Mouse (Mus musculus) forebrain, embryonic 11.5 days (tissue): ENCODE data around the gene Ros1. TPM values are rescaled to one million over a fixed set of nuclear protein-coding genes. Genes with fewer than 3 reads are reported as not detected.

Experiments used
- ATAC-seq: fragments of 200-750 bp; cut with Nextera tagmentation; replicated peaks from 2 replicates; pipeline ENCODE4 v1.8.0; 2017; ENCODE audit warnings: moderate TSS enrichment; ENCODE audit not compliant: low FRiP score
- DNase-seq: peaks from one replicate; pipeline ENCODE4 v3.0.0-alpha.2; 2017; ENCODE audit warnings: low spot score
- H3K27ac ChIP-seq: fragments of 300-500 bp; sonication (generic); 2 replicates; pipeline ENCODE4 v1.5.1; 2014; ENCODE audit warnings: low read depth, low read length
- H3K27me3 ChIP-seq: fragments of 300-500 bp; sonication (generic); 2 replicates; pipeline ENCODE4 v1.6.1; 2014; ENCODE audit warnings: mild to moderate bottlenecking, low read length, mixed read lengths; ENCODE audit not compliant: control insufficient read depth, insufficient read depth
- H3K36me3 ChIP-seq: fragments of 300-500 bp; sonication (generic); 2 replicates; pipeline ENCODE4 v1.6.1; 2014; ENCODE audit warnings: mild to moderate bottlenecking, low read length, moderate library complexity, mixed read lengths; ENCODE audit not compliant: control insufficient read depth, insufficient read depth
- H3K4me1 ChIP-seq: fragments of 300-500 bp; sonication (generic); replicated peaks from 2 replicates; pipeline ENCODE4 v1.6.1; 2014; ENCODE audit warnings: low read length, mixed read lengths; ENCODE audit not compliant: control insufficient read depth, insufficient read depth
- H3K4me2 ChIP-seq: fragments of 300-500 bp; sonication (generic); 2 replicates; pipeline ENCODE4 v1.6.1; 2014; ENCODE audit warnings: low read depth, mild to moderate bottlenecking, low read length, moderate library complexity, mixed read lengths; ENCODE audit not compliant: severe bottlenecking
- H3K4me3 ChIP-seq: fragments of 300-500 bp; sonication (generic); 2 replicates; pipeline ENCODE4 v1.5.1; 2014; ENCODE audit warnings: low read depth, low read length
- H3K9ac ChIP-seq: fragments of 300-500 bp; sonication (generic); 2 replicates; pipeline ENCODE4 v1.6.1; 2014; ENCODE audit warnings: low read length
- H3K9me3 ChIP-seq: fragments of 300-500 bp; sonication (generic); 2 replicates; pipeline ENCODE4 v1.6.1; 2016; ENCODE audit warnings: low read length, mixed read lengths; ENCODE audit not compliant: control insufficient read depth
- WGBS: fragments of 180-500 bp; shearing (Covaris S2); extraction: QIAGEN DNeasy Blood & Tissue Kit; methylation state at CpG from one replicate; pipeline ENCODE4 v1.1.7; 2014; 5-methylcytosine and 5-hydroxymethylcytosine counted together
- polyA plus RNA-seq: library from polyadenylated mRNA; unstranded; fragments of >200 nt; fragmentation: Nextera tagmentation; extraction: Ambion mirVana; gene quantifications from 2 replicates; pipeline ENCODE4 v1.2.1, GENCODE M21; 2014

Gene Ros1
- polyA plus RNA-seq, 1 experiment from 2014 or later: not detected

DNA sequence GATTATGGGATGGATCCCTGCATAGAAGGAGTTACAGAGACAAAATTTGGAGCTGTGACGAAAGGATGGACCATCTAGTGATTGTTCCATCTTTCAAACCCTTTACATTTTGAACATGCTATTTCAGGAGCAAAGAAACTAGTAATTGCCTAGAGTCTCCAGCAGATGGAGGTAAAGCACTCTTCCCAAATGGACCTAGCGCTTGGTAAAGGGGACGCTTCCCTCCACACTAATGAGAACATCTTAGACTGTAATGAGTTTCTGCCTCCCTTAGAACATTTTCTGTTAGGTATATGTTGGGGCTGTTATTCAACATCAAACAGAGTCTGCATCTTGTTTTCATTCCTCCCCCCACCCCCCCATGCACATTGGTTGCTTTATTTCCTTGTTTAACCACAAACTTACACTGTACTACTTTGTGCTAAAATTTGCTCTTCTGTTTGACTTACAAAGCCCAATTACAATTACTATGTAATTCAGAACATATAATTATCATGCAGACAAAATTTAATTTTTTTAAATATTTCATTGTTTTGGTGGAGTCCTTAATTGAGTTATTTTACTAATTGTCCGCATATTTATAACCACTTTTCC lies 88.8 kb downstream of the Ros1 start:
- peak; percentile 82 for ATAC-seq
- Histone ChIP-seq H3K4me2 (no peak overlapping the region), H3K36me3 (no peaks in the 10 kb centered on the region), H3K4me3 (no peak overlapping the region), H3K9ac (no peak overlapping the region), H3K9me3 (no peaks in the 10 kb centered on the region), H3K4me1 (no peaks in the 10 kb centered on the region), H3K27me3 (no peaks in the 10 kb centered on the region), H3K27ac (no peak overlapping the region)
- no peak for DNase-seq
- 38% methylated on average over 4 of the region's 4 CpGs for WGBS

DNA sequence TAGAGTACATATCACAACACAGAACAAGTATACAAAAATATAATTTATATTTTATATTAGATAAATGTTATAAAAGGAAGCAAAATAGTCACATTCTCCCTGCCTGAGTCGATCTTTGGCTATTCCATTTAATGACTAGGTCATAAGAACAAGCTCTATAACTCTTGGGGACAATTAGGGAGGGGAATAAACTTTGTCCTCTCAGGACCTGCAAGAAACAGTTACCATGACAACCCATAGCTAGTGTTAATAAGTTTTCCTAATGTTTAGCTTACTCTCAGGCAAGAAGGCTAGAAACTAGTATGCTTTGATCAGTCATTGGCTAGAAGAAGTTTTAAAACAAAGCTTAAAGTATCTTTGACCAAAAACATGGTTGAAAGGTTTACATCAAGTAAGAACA lies 93.8 kb downstream of the Ros1 start:
- ATAC-seq (no peak), DNase-seq (no peak)
- Histone ChIP-seq H3K9ac (no peak overlapping the region), H3K4me3 (no peak overlapping the region), H3K9me3 (no peaks in the 10 kb centered on the region), H3K4me1 (no peaks in the 10 kb centered on the region), H3K27me3 (no peaks in the 10 kb centered on the region), H3K4me2 (no peak overlapping the region), H3K36me3 (no peaks in the 10 kb centered on the region), H3K27ac (no peak overlapping the region)
- 80% methylated on average over 1 of the region's 1 CpGs for WGBS

DNA sequence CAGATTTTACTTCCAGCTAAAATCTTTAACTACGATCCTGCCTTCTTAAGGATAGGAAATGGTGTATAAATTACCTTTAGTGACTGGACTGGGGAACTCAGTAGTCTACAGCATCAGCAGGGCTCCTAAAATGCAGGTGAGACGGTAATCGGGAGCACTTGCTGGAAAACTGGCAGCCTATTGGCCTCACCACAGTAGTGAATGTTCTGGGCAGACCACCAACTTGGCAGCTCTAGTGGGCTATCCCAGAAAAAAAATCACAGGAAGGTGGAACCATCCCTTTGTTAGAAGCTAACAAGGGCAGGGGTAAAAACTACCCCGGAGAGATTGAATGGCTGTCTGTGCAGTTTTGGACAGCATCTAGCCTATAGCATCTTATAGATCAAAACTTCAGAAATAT lies 102.9 kb downstream of the Ros1 start:
- H3K27me3 ChIP-seq: no peaks in the 10 kb centered on the region
- 93% methylated on average over 4 of the region's 4 CpGs for WGBS
- ATAC-seq (no peak), DNase-seq (no peak)
- no peaks in the 10 kb centered on the region for H3K36me3 ChIP-seq
- no peak overlapping the region for H3K27ac ChIP-seq
- H3K9me3 ChIP-seq: no peaks in the 10 kb centered on the region
- H3K9ac ChIP-seq: no peak overlapping the region
- H3K4me1 ChIP-seq: no peaks in the 10 kb centered on the region
- H3K4me2 ChIP-seq: no peak overlapping the region
- no peak overlapping the region for H3K4me3 ChIP-seq

DNA sequence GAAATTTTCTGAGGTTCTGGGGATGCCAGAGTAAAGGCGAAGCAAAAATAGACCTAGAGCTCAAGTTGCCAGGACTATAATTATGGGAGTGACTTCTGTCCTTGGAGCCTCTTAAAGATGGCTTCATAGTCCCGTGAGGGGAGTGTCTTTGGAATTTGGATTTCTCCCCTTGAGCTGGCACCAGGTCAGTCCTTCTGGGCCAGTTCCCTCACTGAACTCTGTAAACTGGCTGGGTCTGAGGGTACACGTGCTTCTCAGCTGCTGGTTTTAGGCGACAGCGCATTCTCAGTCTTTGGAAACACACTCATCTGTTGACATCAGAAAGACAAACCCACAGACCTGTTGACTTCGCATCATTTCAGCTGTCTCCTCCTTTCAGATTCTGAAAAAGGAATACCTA lies 108.4 kb downstream of the Ros1 start:
- ATAC-seq: no peak
- Histone ChIP-seq H3K27ac (no peak overlapping the region), H3K4me1 (no peaks in the 10 kb centered on the region), H3K36me3 (no peaks in the 10 kb centered on the region), H3K4me2 (no peak overlapping the region), H3K4me3 (no peak overlapping the region), H3K27me3 (no peaks in the 10 kb centered on the region), H3K9me3 (no peaks in the 10 kb centered on the region), H3K9ac (no peak overlapping the region)
- DNase-seq: no peak
- 91% methylated on average over 6 of the region's 6 CpGs for WGBS

DNA sequence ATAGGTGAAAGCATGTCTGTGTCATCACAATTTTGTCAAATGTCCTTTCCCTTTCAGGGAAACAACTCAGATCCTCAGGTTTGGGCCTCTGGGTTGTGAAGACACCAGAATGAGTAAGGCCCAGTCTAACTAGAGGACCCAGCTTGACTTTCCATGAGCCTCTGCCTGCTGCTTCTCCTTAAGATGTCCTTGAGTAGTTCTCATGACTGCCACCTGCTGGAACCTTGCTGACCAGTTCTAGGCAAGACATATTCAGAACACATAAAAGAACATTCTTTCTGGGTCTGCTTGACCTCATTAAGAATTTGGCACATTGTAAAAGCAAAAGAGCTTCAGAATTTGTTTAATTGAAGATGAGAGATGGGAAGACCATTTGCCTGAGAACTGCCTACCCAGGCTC lies 122.6 kb downstream of the Ros1 start:
- Histone ChIP-seq H3K4me3 (no peak overlapping the region), H3K9me3 (no peaks in the 10 kb centered on the region), H3K27ac (no peak overlapping the region), H3K4me2 (no peak overlapping the region), H3K27me3 (no peaks in the 10 kb centered on the region), H3K36me3 (no peaks in the 10 kb centered on the region), H3K4me1 (no peaks in the 10 kb centered on the region), H3K9ac (no peak overlapping the region)
- DNase-seq (peak; percentile 61), ATAC-seq (peak; percentile 58; the same call in 1 of the 2 replicates)

DNA sequence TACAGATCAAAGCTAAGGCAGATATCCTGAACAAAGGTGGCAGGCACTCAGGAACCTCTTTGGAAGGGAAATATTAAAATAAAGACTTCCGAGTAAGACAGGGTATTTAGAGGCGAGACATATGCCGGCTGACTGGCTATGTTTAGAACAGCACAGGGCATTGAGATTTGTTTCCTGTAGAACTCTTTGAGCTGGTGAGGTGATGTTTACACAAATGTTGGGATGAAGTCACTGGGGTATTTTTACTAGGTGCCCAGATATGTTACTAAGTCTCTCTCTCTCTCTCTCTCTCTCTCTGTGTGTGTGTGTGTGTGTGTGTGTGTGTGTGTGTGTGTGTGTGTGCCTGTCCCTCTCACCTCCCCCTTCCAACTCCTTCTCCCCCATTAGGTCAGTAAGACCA lies 146.8 kb downstream of the Ros1 start:
- Histone ChIP-seq H3K9me3 (no peaks in the 10 kb centered on the region), H3K4me1 (no peaks in the 10 kb centered on the region), H3K27me3 (no peaks in the 10 kb centered on the region), H3K36me3 (no peaks in the 10 kb centered on the region), H3K4me2 (no peak overlapping the region), H3K9ac (no peak overlapping the region), H3K4me3 (no peak overlapping the region), H3K27ac (no peak overlapping the region)
- 86% methylated on average over 3 of the region's 3 CpGs for WGBS
- DNase-seq: no peak
- no peak for ATAC-seq

DNA sequence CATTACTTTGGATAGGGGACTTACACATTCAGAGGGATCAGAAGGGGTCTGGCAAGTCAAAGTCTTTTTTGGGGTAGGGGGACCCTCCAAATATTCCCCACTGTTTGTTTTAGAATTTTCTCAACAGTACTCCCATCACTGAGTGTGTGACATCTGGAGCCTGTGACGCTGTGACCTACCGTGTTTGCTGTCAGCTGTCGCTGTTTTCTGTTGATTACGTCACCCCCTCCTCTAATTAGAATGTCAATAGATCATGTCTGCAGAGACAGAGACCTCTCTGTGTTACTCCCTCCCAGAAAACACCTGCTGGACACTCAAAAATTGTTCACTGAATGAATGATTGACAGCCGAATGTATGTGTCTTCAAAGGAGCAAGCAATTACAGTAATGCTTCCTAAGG lies 152.0 kb downstream of the Ros1 start:
- H3K4me3 ChIP-seq: no peak overlapping the region
- 64% methylated on average over 5 of the region's 5 CpGs for WGBS
- H3K9ac ChIP-seq: no peak overlapping the region
- H3K27me3 ChIP-seq: no peaks in the 10 kb centered on the region
- H3K36me3 ChIP-seq: no peaks in the 10 kb centered on the region
- no peaks in the 10 kb centered on the region for H3K9me3 ChIP-seq
- ATAC-seq: no peak
- H3K4me1 ChIP-seq: no peaks in the 10 kb centered on the region
- H3K4me2 ChIP-seq: no peak overlapping the region
- DNase-seq: no peak
- H3K27ac ChIP-seq: no peak overlapping the region

DNA sequence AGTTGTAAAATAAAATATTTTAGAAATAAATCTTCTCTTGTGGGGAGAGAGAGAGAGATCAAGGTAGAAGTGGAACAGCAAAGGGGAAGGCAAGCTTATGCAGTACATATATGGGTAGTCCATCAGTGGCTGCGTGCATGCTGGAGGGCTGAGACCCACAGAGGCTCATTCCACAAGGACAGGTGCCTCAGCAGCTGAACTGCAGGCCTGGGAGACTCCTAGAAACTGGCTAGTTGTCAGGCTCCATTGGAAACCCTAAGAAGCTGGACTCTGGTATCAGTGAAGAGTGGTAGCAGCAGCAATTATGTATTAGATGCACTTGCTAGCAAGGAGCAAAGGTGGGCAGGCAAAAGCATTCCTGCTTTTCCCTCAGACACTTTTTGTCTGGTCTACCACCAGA lies 155.7 kb downstream of the Ros1 start:
- Histone ChIP-seq H3K27me3 (no peaks in the 10 kb centered on the region), H3K4me3 (no peak overlapping the region), H3K27ac (no peak overlapping the region), H3K36me3 (no peaks in the 10 kb centered on the region), H3K9ac (no peak overlapping the region), H3K4me2 (no peak overlapping the region), H3K9me3 (no peaks in the 10 kb centered on the region), H3K4me1 (no peaks in the 10 kb centered on the region)
- DNase-seq: no peak
- WGBS: 67% methylated on average over 1 of the region's 1 CpGs
- ATAC-seq: no peak

DNA sequence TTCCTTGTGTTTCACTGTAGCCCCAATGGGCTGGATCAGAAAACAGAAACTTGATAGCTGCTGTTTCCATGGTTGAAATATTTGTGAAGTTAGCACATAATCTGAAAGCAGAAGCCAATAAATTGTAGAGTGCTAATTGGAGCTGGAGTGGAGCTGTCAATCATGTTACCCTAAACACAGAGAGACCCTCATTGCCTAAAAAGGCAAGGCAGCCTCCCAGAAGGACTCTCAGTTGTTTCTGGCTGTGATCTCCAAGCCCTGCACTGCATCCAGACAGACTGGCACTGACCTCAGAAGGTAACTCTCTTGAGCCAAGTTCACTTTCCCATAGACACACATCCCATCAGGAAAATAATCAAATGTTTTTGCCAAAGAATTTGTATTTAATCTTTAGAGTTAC lies 161.3 kb downstream of the Ros1 start:
- H3K4me2 ChIP-seq: no peak overlapping the region
- no peak overlapping the region for H3K27ac ChIP-seq
- H3K27me3 ChIP-seq: peaks cover 19% of the 10 kb centered on the region
- no peaks in the 10 kb centered on the region for H3K9me3 ChIP-seq
- ATAC-seq: no peak
- DNase-seq: no peak
- no peak overlapping the region for H3K4me3 ChIP-seq
- H3K4me1 ChIP-seq: no peaks in the 10 kb centered on the region
- no peak overlapping the region for H3K9ac ChIP-seq
- no peaks in the 10 kb centered on the region for H3K36me3 ChIP-seq
